Mouse (Mus musculus): Measurements from ENCODE around the gene Pgm2l1.

Pgm2l1 gene

GRCm38 (mm10) chr7:100298861-100299510 is 71.8 kb downstream of the Pgm2l1 start:
- no peak for DNase-seq

- no peak for DNase-seq
Observed at GRCm38 (mm10) chr7:100301390-100301789, 74.2 kb downstream of the Pgm2l1 start.

- no peak for DNase-seq
Observed at GRCm38 (mm10) chr7:100302316-100302715, 75.1 kb downstream of the Pgm2l1 start.

GRCm38 (mm10) chr7:100305894-100306293 is 78.7 kb downstream of the Pgm2l1 start:
- no peak for DNase-seq

GRCm38 (mm10) chr7:100307872-100308653 is 80.9 kb downstream of the Pgm2l1 start:
- DNase-seq, result no peak

- DNase-seq, result no peak
Observed at GRCm38 (mm10) chr7:100309216-100309615, 82.0 kb downstream of the Pgm2l1 start.

GRCm38 (mm10) chr7:100309679-100310078 is 82.5 kb downstream of the Pgm2l1 start:
- DNase-seq, result no peak

- DNase-seq, result no peak
Observed at GRCm38 (mm10) chr7:100310290-100310689, 83.1 kb downstream of the Pgm2l1 start.

GRCm38 (mm10) chr7:100312716-100313115 is 85.5 kb downstream of the Pgm2l1 start:
- no peak for DNase-seq

- DNase-seq, result no peak
Observed at GRCm38 (mm10) chr7:100316924-100317323, 89.7 kb downstream of the Pgm2l1 start.

- DNase-seq, result no peak
Observed at GRCm38 (mm10) chr7:100317534-100317933, 90.3 kb downstream of the Pgm2l1 start.

- no peak for DNase-seq
Observed at GRCm38 (mm10) chr7:100323721-100324120, 96.5 kb downstream of the Pgm2l1 start.

GRCm38 (mm10) chr7:100325482-100325881 is 98.3 kb downstream of the Pgm2l1 start:
- peak in 1 of 2 experiments; percentile 26 for DNase-seq

GRCm38 (mm10) chr7:100327514-100327913 is 100.3 kb downstream of the Pgm2l1 start:
- DNase-seq, result no peak

Measured in kidney, adult 8-10 months (tissue).